Mouse (Mus musculus) spleen, adult 2 months (tissue): ENCODE data around the gene Tuba8. TPM values are rescaled to one million over a fixed set of nuclear protein-coding genes. Genes with fewer than 3 reads are reported as not detected.

Experiments used
- DNase-seq, 2 experiments: peaks; one replicate each; pipeline versions ENCODE4 v3.0.0 to v3.0.0-alpha.2; 2012 to 2021; ENCODE audit warnings: low spot score in 2 of 2, low read depth in 1 of 2
- H3K27ac ChIP-seq: fragments of 200-500 bp; 2 replicates; pipeline ENCODE4 v1.5.1; 2012; ENCODE audit warnings: low read length, inconsistent platforms; ENCODE audit not compliant: insufficient read depth
- H3K27me3 ChIP-seq: fragments of 200-500 bp; 2 replicates; pipeline ENCODE4 v1.6.1; 2012; ENCODE audit warnings: mild to moderate bottlenecking, moderate library complexity, low read length, inconsistent platforms; ENCODE audit not compliant: control insufficient read depth, insufficient read depth
- H3K36me3 ChIP-seq: fragments of 200-500 bp; 2 replicates; pipeline ENCODE4 v1.6.1; 2012; ENCODE audit warnings: mild to moderate bottlenecking, low read length, inconsistent platforms; ENCODE audit not compliant: control insufficient read depth, insufficient read depth
- H3K4me1 ChIP-seq: fragments of 200-500 bp; 2 replicates; pipeline ENCODE4 v1.6.1; 2011; ENCODE audit warnings: inconsistent platforms; ENCODE audit not compliant: control insufficient read depth, insufficient read depth, insufficient read length
- H3K4me3 ChIP-seq: fragments of 200-500 bp; 2 replicates; pipeline ENCODE4 v1.5.1; 2011; ENCODE audit warnings: mild to moderate bottlenecking, inconsistent platforms; ENCODE audit not compliant: insufficient read depth, insufficient read length; ENCODE audit errors: extremely low read depth
- CTCF ChIP-seq: fragments of 200-500 bp; IDR thresholded peaks from 2 replicates; pipeline ENCODE4 v1.5.1; 2011; ENCODE audit warnings: mild to moderate bottlenecking, inconsistent platforms; ENCODE audit not compliant: insufficient read depth, insufficient read length, insufficient replicate concordance; ENCODE audit errors: extremely low read depth
- POLR2A ChIP-seq: fragments of 200-500 bp; IDR thresholded peaks from 2 replicates; pipeline ENCODE4 v1.6.1; 2011; ENCODE audit warnings: low read depth, low read length, inconsistent platforms
- WGBS: fragments of 180-500 bp; shearing (Covaris S2); methylation state at CpG from one replicate; pipeline ENCODE4 v1.1.7; 2018; 5-methylcytosine and 5-hydroxymethylcytosine counted together
- polyA plus RNA-seq: library from polyadenylated mRNA; depleted of rRNA; stranded (reverse); fragments of >200 nt; gene quantifications from 2 replicates; pipeline ENCODE4 v1.2.3, GENCODE M21; 2012

The Tuba8 gene
- polyA plus RNA-seq, 1 experiment, result 1.2 TPM

DNA sequence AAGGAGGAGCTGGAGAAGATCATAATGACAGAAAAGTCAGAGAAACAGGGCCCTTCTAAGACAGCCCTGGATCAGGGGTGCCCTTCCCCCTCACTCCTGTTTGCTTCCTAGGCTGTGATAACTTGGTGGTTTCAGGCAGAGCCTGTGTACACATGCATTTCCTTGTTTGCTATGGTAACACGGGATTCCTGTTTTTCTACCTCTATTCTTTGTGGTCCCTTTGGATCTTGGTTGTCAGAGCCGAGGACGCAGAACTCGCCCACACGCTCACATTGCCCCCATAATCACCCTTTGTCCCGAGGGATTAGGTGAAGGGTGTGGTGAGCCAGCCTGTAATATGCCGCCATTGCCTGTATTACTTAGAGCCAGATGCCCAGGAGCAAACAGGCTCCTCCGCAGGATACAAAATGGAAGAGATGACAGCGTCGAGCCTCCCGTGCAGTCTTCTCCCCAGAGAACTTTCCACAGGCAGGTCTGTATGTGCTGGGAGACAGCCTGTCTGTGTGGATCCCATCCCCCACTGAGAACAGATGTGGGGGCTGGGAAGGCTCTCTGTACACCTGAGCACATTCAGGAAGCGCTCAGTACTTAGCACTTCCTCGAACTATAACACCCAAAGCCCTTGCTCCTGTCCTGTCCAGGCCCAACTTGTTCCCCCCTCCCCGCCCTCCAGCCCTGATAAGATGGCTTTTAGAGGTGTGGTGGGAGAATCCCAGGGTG, 34.3 kb upstream of the Tuba8 start:
- no peak overlapping the region for H3K27ac ChIP-seq
- no peak for DNase-seq
- H3K4me3 ChIP-seq, result no peak overlapping the region
- no peaks in the 10 kb centered on the region for H3K36me3 ChIP-seq
- H3K4me1 ChIP-seq, result no peaks in the 10 kb centered on the region
- WGBS, result 64% methylated on average over 14 of the region's 14 CpGs
- TF ChIP-seq POLR2A (no peak), CTCF (no peak)
- H3K27me3 ChIP-seq, result no peaks in the 10 kb centered on the region

DNA sequence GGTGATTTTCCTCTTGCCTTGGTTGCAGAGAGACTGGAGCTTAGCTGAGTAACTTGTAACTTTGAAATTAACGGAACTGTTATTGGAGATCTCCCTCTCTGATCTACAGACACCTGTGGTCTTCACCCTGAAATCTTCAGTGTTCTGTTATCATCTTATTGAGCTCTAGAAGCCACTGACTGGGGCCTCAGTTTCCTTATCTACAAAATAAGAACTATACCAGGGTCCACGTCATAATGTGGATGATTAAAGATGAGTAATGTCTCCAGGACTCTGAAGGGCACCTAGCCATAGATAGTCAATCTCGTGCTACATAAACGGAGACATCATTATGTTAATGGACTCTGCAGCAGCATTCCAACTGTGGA, 33.8 kb upstream of the Tuba8 start:
- Histone ChIP-seq H3K27ac (no peak overlapping the region), H3K27me3 (no peaks in the 10 kb centered on the region), H3K36me3 (no peaks in the 10 kb centered on the region), H3K4me3 (no peak overlapping the region), H3K4me1 (no peaks in the 10 kb centered on the region)
- WGBS, result 80% methylated on average over 4 of the region's 4 CpGs
- TF ChIP-seq POLR2A (no peak), CTCF (no peak)
- no peak for DNase-seq

DNA sequence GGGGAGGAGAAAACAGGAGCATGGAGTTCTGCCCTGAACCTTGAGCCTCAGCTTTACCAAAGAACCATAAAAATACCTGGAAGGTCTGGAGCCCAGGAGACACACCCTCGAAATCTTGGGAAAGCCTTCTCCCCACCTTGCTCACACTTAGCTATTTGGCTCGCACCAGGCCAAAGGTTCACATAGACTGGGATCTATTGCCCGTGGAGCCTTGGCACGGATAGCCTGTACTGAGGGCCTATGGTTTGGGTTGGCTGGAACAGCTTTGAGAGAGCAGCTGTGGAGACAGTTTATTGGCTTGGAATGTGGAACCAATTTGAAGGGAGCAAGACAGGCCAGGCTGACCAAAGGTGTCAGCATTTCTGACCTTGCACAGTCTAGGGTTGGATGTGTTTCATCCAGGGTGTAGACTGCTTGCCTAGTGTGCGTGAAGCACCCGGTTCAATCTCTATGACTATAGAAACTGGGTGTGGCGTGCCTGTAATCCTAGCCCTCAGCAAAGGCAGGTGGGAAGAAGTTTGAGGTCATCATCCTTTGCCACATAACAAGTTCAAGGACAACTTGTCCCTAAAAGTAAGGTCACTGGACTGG, 33.3 kb upstream of the Tuba8 start:
- H3K4me3 ChIP-seq, result no peak overlapping the region
- H3K4me1 ChIP-seq, result no peaks in the 10 kb centered on the region
- H3K27me3 ChIP-seq, result no peaks in the 10 kb centered on the region
- 93% methylated on average over 7 of the region's 7 CpGs for WGBS
- TF ChIP-seq CTCF, result no peak
- no peak for TF ChIP-seq POLR2A
- no peaks in the 10 kb centered on the region for H3K36me3 ChIP-seq
- no peak overlapping the region for H3K27ac ChIP-seq
- DNase-seq, result no peak

DNA sequence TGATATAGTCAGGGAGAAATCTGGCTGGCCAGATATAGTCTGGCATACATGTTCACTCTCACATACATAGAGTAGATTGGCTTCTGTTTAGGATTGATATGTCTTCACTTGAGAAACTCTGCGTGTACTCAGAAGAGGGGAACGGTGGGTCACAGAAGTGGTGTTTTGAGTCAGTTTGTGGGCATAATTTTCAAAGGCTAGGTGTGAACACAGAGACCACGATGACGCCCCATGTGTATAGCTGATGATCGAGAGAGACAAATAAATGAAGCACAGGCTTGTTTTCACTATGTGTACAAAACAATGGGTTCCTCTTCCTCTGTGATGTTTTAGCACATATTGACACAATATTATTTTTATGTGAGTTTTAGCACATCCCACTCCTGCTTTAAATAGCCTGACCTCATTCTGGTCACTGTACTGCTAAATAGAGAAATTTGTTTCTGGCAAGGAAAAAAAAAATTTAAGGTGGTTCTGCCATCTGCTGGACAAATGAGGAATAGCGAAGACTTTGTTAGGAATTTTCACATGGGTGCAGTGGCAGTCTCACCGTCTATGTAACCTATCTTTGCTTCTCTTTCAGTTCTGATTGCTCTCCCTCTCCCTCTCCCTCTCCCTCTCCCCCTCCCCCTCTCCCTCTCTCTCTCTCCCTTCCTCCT, 31.7 kb upstream of the Tuba8 start:
- Histone ChIP-seq H3K4me1 (no peaks in the 10 kb centered on the region), H3K27ac (no peak overlapping the region), H3K4me3 (no peak overlapping the region), H3K27me3 (no peaks in the 10 kb centered on the region), H3K36me3 (no peaks in the 10 kb centered on the region)
- TF ChIP-seq POLR2A (no peak), CTCF (no peak)
- 51% methylated on average over 7 of the region's 7 CpGs for WGBS
- peak in 1 of 2 experiments; percentile 12 for DNase-seq

DNA sequence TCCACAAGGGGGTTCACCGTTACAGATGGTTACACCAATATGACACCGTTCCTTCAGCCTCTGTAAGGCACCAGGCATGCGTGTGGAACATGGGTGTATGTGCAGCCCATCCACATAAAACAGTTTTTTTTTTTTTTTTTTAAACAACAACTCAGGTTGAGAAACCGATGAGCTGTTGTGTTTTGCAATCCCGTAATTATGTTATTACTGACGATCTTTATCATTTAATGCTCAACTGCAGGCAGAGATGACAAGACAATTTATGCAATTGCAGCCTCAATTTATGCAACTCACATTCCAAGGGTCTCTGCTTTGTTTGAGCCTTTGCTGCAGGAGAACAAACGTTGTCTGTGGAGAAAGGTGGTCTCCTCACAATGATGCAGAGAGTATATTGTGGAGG, 30.6 kb upstream of the Tuba8 start:
- no peak overlapping the region for H3K4me3 ChIP-seq
- DNase-seq, result no peak
- no peaks in the 10 kb centered on the region for H3K4me1 ChIP-seq
- H3K36me3 ChIP-seq, result no peaks in the 10 kb centered on the region
- no peak overlapping the region for H3K27ac ChIP-seq
- H3K27me3 ChIP-seq, result no peaks in the 10 kb centered on the region
- 81% methylated on average over 7 of the region's 7 CpGs for WGBS
- TF ChIP-seq POLR2A, result no peak
- TF ChIP-seq CTCF, result no peak

DNA sequence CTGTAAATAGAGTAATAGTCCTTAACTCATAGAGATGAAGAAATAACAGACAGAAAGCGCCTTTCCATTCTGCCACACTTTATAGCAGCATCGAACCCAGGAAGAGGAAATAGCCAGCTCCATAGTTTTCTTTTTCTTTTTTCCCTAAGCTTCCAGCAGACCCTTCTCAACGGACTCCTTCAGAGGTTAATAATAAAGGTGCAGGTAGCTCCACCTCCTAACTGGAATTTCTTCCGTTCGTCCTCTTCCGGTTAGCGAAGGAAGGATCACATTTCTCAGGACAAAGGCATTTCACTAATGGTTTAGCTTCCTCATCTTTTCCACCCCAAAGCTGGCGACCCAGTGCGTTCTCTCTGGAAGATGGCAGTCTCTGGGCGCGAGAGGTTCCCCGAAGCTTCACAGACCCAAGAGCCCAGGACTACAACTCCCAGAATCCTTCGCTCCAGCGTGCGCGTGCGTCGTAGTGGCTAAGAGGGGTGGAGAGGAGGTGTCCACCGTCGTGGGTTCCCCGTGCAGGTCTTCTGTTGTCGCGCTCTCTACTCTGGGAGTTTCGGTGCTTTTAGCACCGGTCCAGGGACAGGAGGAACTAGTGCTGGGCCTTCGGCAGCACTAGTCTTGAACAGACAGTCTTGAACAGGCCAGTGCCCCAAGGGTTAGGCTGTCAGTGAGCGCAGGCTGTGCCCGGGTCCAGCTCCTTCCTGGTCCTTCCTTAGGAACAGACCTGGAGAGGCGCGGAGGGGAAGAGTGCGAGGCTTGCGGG, 26.9 kb upstream of the Tuba8 start, which contains the start of gene Pex26:
TSS of gene Pex26 (plus strand) at position 254 of the 760 bp plus-strand sequence.
- no peak for TF ChIP-seq CTCF
- peak; percentile 50 for TF ChIP-seq POLR2A
- Histone ChIP-seq H3K4me1 (no peaks in the 10 kb centered on the region), H3K27me3 (no peaks in the 10 kb centered on the region), H3K36me3 (peaks cover 3% of the 10 kb centered on the region; the same call in 1 of the 2 replicates), H3K4me3 (peak within 1 kb of the TSS; percentile 75), H3K27ac (peak within 1 kb of the TSS; percentile 46; the same call in 1 of the 2 replicates)
- 3% methylated on average over 32 of the region's 32 CpGs for WGBS
- peak; percentile 88 to 94 for DNase-seq
